Mouse (Mus musculus): ENCODE results near the gene Necab3. TPM values are rescaled to one million over a fixed set of nuclear protein-coding genes. Genes with fewer than 3 reads are reported as not detected.

Gene Necab3
- polyA plus RNA-seq, 1 experiment: 0.46 TPM

- H3K36me3 ChIP-seq (ENCODE audit: control insufficient read depth, insufficient read depth): no peaks in the 10 kb centered on the region
- no peak overlapping the region for H3ac ChIP-seq (ENCODE audit: control insufficient read depth, insufficient read length, low read depth)
- peaks cover 8% of the 10 kb centered on the region for H3K27me3 ChIP-seq (ENCODE audit: control insufficient read depth, insufficient read depth, insufficient read length)
- H3K79me2 ChIP-seq (ENCODE audit: control insufficient read depth, insufficient read depth): no peaks in the 10 kb centered on the region
- H3K4me3 ChIP-seq (ENCODE audit: insufficient read depth, poor library complexity, severe bottlenecking): no peak overlapping the region
- no peak for TF ChIP-seq MYOD1 (IDR thresholded peaks at IDR 0.05; ENCODE audit: control insufficient read depth, insufficient read length, low read depth)
- no peak for TF ChIP-seq USF1 (IDR thresholded peaks at IDR 0.05; ENCODE audit: low read depth)
- no peak for TF ChIP-seq FOSL1 (IDR thresholded peaks at IDR 0.05; ENCODE audit: insufficient read depth, low read length, poor library complexity, severe bottlenecking)
- TF ChIP-seq CEBPB (IDR thresholded peaks at IDR 0.05; ENCODE audit: low read depth): no peak
- TF ChIP-seq MAX (IDR thresholded peaks at IDR 0.05): no peak
- no peak for TF ChIP-seq MYOG (IDR thresholded peaks at IDR 0.05; ENCODE audit: control insufficient read depth, extremely low read depth, insufficient read length)
- no peak for TF ChIP-seq CTCF (IDR thresholded peaks at IDR 0.05; ENCODE audit: control insufficient read depth, insufficient read depth, insufficient read length)
- H3K79me3 ChIP-seq (ENCODE audit: low read depth): no peaks in the 10 kb centered on the region
These were observed 30.4 kb upstream of the Necab3 start for GRCm38 (mm10) chr2:154589051-154589450.

GRCm38 (mm10) chr2:154586405-154586804, 27.7 kb upstream of the Necab3 start:
- Histone ChIP-seq H3K4me3 (ENCODE audit: insufficient read depth, poor library complexity, severe bottlenecking) (no peak overlapping the region), H3K36me3 (ENCODE audit: control insufficient read depth, insufficient read depth) (no peaks in the 10 kb centered on the region), H3K79me2 (ENCODE audit: control insufficient read depth, insufficient read depth) (no peaks in the 10 kb centered on the region), H3K27me3 (ENCODE audit: control insufficient read depth, insufficient read depth, insufficient read length) (peaks cover 8% of the 10 kb centered on the region), H3ac (ENCODE audit: control insufficient read depth, insufficient read length, low read depth) (no peak overlapping the region), H3K79me3 (ENCODE audit: low read depth) (no peaks in the 10 kb centered on the region)
- TF ChIP-seq MAX (IDR thresholded peaks at IDR 0.05) (no peak), CTCF (IDR thresholded peaks at IDR 0.05; ENCODE audit: control insufficient read depth, insufficient read depth, insufficient read length) (peak; percentile 29), CEBPB (IDR thresholded peaks at IDR 0.05; ENCODE audit: low read depth) (no peak), MYOD1 (IDR thresholded peaks at IDR 0.05; ENCODE audit: control insufficient read depth, insufficient read length, low read depth) (no peak)

- Histone ChIP-seq H3K4me3 (ENCODE audit: insufficient read depth, poor library complexity, severe bottlenecking) (no peak overlapping the region), H3K36me3 (ENCODE audit: control insufficient read depth, insufficient read depth) (no peaks in the 10 kb centered on the region), H3K79me2 (ENCODE audit: control insufficient read depth, insufficient read depth) (no peaks in the 10 kb centered on the region), H3K27me3 (ENCODE audit: control insufficient read depth, insufficient read depth, insufficient read length) (peaks cover 8% of the 10 kb centered on the region), H3ac (ENCODE audit: control insufficient read depth, insufficient read length, low read depth) (no peak overlapping the region), H3K79me3 (ENCODE audit: low read depth) (no peaks in the 10 kb centered on the region)
- TF ChIP-seq USF1 (IDR thresholded peaks at IDR 0.05; ENCODE audit: low read depth) (no peak), MYOG (IDR thresholded peaks at IDR 0.05; ENCODE audit: control insufficient read depth, extremely low read depth, insufficient read length) (no peak), CEBPB (IDR thresholded peaks at IDR 0.05; ENCODE audit: low read depth) (no peak), FOSL1 (IDR thresholded peaks at IDR 0.05; ENCODE audit: insufficient read depth, low read length, poor library complexity, severe bottlenecking) (no peak), MYOD1 (IDR thresholded peaks at IDR 0.05; ENCODE audit: control insufficient read depth, insufficient read length, low read depth) (no peak), CTCF (IDR thresholded peaks at IDR 0.05; ENCODE audit: control insufficient read depth, insufficient read depth, insufficient read length) (no peak), MAX (IDR thresholded peaks at IDR 0.05) (no peak)
These were observed 26.4 kb upstream of the Necab3 start for GRCm38 (mm10) chr2:154584931-154585601.

- H3K27me3 ChIP-seq (ENCODE audit: control insufficient read depth, insufficient read depth, insufficient read length): peaks cover 8% of the 10 kb centered on the region
- no peak overlapping the region for H3K4me3 ChIP-seq (ENCODE audit: insufficient read depth, poor library complexity, severe bottlenecking)
- H3K79me3 ChIP-seq (ENCODE audit: low read depth): no peaks in the 10 kb centered on the region
- H3K36me3 ChIP-seq (ENCODE audit: control insufficient read depth, insufficient read depth): no peaks in the 10 kb centered on the region
- no peaks in the 10 kb centered on the region for H3K79me2 ChIP-seq (ENCODE audit: control insufficient read depth, insufficient read depth)
- no peak overlapping the region for H3ac ChIP-seq (ENCODE audit: control insufficient read depth, insufficient read length, low read depth)
- TF ChIP-seq CEBPB (IDR thresholded peaks at IDR 0.05; ENCODE audit: low read depth): no peak
- no peak for TF ChIP-seq MYOD1 (IDR thresholded peaks at IDR 0.05; ENCODE audit: control insufficient read depth, insufficient read length, low read depth)
- no peak for TF ChIP-seq MYOG (IDR thresholded peaks at IDR 0.05; ENCODE audit: control insufficient read depth, extremely low read depth, insufficient read length)
- TF ChIP-seq CTCF (IDR thresholded peaks at IDR 0.05; ENCODE audit: control insufficient read depth, insufficient read depth, insufficient read length): no peak
- TF ChIP-seq USF1 (IDR thresholded peaks at IDR 0.05; ENCODE audit: low read depth): no peak
- TF ChIP-seq MAX (IDR thresholded peaks at IDR 0.05): no peak
- no peak for TF ChIP-seq FOSL1 (IDR thresholded peaks at IDR 0.05; ENCODE audit: insufficient read depth, low read length, poor library complexity, severe bottlenecking)
These were observed 25.5 kb upstream of the Necab3 start for GRCm38 (mm10) chr2:154583906-154584872.

GRCm38 (mm10) chr2:154581421-154581820, 22.7 kb upstream of the Necab3 start:
- H3K79me3 ChIP-seq (ENCODE audit: low read depth): no peaks in the 10 kb centered on the region
- H3K79me2 ChIP-seq (ENCODE audit: control insufficient read depth, insufficient read depth): no peaks in the 10 kb centered on the region
- H3K4me3 ChIP-seq (ENCODE audit: insufficient read depth, poor library complexity, severe bottlenecking): no peak overlapping the region
- TF ChIP-seq CEBPB (IDR thresholded peaks at IDR 0.05; ENCODE audit: low read depth) (no peak), USF1 (IDR thresholded peaks at IDR 0.05; ENCODE audit: low read depth) (no peak), MAX (IDR thresholded peaks at IDR 0.05) (no peak), CTCF (IDR thresholded peaks at IDR 0.05; ENCODE audit: control insufficient read depth, insufficient read depth, insufficient read length) (no peak), MYOD1 (IDR thresholded peaks at IDR 0.05; ENCODE audit: control insufficient read depth, insufficient read length, low read depth) (no peak), MYOG (IDR thresholded peaks at IDR 0.05; ENCODE audit: control insufficient read depth, extremely low read depth, insufficient read length) (no peak), FOSL1 (IDR thresholded peaks at IDR 0.05; ENCODE audit: insufficient read depth, low read length, poor library complexity, severe bottlenecking) (no peak)
- no peaks in the 10 kb centered on the region for H3K27me3 ChIP-seq (ENCODE audit: control insufficient read depth, insufficient read depth, insufficient read length)
- no peaks in the 10 kb centered on the region for H3K36me3 ChIP-seq (ENCODE audit: control insufficient read depth, insufficient read depth)
- no peak overlapping the region for H3ac ChIP-seq (ENCODE audit: control insufficient read depth, insufficient read length, low read depth)

Measured in C2C12 (cell line).